Mouse (Mus musculus) heart, adult 8-10 months (tissue): ENCODE results near the gene Lyz1. TPM values are rescaled to one million over a fixed set of nuclear protein-coding genes. Genes with fewer than 3 reads are reported as not detected.
"Not testable (repeated sequence)": the region's sequence is repeated elsewhere in the genome, so short reads cannot be mapped to it uniquely, and the experiment has no call there.

ENCODE experiments used
- DNase-seq: peaks from one replicate; pipeline ENCODE4 v3.0.0; 2022; ENCODE audit warnings: low spot score
- total RNA-seq, 4 experiments: library from RNA; stranded (reverse); gene quantifications; 2 replicates each; pipeline ENCODE4 v1.2.4; 2022

Lyz1 gene
- total RNA-seq, 4 experiments from 2014 or later: 8.1 to 25.8 (median 9.5) TPM

DNA sequence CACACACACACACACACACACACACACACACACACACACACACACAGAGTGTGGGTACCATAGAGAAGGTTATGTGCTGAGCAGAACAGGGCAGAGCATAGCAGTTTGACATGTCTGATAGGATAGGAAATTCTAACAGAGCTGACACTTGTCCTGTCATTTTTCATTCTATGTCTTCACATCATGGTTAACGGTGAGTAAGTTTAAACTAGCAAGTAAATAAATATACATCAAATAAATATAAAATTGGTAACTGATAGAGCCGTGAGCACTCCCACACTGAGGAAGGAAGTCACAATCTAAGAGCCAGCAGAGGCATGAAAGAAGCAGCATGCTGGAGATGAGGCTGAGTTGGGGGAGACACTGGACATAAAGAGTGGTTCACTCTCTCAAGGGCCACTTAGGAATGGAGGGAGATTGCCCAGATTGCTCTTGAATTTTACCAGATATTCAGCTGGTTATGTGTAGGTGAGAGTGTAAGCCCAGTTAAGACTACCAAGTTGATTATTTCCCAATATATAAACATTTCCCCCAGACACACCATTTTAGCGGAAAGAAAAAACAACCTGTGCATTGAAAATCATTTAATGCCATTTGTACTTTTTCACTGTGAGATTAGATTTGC is 5.3 kb downstream of the Lyz1 start:
- DNase-seq: no peak

DNA sequence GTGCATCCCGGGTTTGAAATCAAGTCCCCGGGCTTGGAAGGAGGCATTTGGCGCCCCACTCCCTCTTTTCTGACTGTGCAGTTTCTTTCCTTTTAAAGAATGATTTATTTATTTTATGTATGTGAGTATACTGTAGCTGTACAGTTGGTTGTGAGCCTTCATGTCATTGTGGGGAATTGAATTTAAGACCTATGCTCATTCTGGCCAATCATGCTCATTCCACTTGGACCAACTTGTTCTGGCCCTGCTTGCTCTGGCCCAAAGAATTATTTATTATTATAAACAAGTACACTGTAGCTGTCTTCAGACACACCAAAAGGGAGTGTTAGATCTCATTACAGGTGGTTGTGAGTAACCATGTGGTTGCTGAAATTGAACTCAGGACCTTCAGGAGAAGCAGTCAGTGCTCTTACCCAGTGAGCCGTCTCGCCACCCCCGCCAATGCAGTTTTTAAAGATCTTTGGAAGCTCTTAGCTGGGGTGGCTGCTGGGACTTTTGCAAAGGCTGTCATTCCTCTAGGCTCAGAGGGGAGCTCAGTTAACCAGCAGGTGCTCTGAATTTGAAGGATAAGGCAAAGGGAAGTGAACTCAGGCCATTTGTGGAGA is 6.2 kb downstream of the Lyz1 start:
- no peak for DNase-seq

DNA sequence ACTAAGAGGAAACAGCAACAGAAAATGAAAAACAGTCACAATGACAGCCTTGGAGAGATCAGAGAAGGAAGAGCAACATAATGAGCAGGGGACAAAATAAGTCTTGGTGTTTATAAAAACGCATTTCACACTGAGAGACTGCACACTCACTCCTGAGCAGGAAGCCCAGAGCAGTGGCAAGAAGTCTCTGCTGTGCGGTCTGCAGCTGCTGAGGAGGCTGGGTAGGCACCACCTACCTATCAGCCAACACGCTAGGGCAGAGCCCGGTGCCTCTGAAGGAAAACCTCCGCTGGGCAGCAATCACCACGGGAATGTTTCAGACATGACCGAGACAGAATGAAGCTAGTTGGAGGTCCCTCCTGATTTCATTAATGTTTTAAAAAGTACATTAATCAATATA is 7.1 kb downstream of the Lyz1 start:
- DNase-seq: not testable (repeated sequence)

DNA sequence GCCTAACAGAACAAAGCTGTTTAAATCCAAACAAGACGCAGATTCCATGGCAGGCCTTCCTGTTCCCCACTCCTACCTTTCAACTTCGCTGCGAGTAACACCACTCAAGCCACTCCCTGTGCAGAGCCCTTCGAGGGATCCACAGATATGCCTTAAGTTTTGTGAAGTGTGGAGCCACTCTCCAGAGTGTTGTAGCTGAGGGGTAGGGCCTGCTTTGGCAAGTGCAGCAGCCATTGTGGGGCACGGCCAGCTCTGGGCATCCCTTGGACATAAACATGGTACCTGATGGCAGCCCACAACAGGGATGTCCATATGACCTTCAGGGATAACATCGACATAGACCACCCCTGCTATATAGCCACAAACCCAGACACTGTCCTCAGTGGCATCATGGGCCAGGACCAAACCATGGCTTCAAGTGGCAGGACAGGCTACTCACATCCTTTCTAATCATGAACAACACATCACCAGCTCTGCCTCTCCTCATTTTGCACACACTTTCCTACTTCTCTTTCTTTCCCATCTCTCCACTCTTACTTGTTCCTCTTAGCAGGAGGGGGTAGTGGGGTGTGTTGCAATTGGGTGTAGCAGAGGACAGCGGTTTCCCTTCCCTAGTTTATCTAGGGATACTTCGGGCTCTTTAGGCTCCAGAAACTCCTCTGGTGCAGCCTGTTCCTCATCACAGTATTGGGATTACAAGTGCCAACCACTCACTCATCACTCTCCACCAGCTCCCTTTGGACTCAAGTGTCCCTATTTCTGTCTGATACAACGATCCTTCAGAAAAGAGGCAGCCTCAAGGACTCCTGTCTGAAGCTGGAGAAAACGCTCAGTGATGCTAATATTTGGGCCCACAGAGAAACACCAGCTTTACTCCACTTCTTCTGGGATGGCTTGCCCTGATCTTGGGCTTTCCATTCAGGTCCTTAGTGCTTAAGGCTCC is 7.8 kb downstream of the Lyz1 start:
- DNase-seq: no peak

DNA sequence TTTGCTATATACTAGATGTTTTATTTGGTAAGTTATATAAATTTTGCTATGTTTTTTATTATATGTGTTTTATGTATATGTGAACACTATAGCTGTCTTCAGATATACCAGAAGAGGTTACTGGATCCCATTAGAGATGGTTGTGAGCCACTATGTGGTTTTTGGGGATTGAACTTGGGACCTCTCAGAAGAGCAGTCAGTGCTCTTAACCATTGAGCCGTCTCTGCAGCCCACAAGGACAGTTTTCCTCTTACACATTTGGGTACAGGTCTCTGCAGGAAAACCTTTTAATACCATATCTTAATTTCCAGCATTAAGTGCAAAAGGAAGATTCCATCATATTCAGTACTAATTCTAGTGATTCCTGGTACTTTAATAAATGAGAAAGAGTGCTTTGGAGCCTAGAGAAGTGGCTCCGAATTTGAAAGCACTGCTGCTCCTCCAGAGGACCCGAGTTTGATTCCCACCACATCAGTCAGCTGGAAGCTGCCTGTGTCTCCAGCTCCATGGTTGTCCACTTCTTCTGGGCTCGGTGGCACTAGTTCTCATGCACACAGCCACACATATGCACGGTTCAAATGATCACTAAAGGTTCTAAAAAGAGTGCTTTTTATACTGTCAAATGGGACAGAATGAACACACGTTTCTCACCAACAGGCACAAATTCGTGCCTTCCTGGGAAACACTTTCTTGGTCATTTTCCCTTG is 8.6 kb downstream of the Lyz1 start:
- DNase-seq: no peak

DNA sequence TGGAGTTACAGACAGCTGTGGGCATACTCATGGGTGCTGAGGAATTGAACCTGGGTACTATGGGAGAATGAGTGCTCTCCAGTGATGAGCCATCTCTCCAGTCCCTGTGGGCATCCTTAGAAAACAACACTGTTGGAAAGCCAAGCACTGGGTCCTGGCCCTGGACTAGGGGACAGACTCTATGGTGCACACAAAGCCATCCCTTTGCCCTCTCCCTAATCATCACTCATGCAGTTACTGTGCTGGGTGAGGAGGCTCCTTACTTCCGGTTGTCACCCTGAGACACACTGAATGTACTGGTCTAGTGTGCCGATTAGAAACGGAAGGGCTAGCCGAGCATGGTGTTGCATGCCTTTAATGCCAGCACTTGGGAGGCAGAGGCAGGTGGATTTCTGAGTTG is 9.5 kb downstream of the Lyz1 start:
- not testable (repeated sequence) for DNase-seq

DNA sequence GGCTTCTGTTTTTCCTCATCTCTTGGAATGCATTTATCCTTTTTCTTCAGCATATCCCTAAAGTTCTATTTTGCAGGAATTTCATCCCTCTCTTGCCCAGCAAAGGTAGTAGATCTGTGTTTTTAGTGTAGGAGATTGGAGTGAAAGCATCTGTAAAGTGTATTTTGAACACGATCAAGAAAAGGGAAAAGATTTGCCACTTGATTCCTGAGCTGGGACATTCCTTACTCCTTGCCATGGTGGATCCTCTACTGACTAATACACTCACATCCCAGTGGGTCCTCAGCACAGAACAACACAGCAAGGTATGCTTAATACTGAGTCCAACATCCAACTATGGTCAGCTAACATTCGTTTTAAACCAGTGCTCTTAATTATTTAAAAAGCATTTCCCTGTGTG is 10.1 kb downstream of the Lyz1 start:
- DNase-seq: no peak

DNA sequence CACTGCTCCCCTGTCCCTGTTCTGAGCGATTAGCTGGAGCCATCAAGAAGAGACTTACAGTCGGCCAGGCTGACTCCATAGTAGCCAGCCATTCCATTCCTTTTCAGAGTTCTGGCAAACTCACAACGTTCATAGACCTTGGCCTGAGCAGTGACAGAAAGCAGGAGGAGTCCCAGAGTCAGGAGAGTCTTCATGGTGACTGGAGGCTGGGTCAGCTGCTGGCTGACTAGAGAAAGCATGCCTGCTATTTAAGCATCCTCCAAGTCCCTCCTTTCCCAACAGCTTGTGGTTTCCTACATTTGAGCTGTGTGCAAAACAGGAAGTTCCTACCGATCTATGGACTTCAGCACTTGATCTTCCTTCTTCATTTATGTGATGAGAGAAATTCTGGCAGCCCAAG is 10.6 kb downstream of the Lyz1 start, which contains the start of gene Lyz2:
Lyz2 (minus strand) TSS at position 273 of the 400 bp plus-strand sequence.
- DNase-seq: peak; percentile 42

DNA sequence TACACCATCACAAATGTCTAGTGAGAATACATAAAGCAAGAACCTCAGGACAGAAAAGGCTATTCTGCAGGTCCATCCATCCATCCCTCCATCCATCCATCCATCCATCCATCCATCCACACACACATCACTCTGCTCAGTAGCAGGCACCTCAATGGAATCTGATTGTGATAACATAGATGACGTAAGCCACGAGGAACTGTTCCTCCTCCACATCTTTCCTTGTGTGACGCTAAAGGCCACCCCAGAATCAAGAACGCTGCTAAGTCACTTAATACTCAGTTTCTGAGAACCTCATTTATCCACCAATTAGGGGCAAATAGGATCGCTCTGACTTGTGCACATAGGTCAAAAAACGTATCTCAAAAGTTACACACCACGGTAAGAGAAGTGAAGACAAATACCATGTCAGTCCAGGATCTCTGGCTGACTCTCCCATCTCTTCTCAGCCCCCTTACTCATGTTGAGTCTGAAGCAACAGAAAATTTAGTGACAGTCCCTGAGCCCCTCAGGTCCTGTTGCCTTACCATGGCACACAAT is 11.2 kb downstream of the Lyz1 start:
- DNase-seq: no peak

DNA sequence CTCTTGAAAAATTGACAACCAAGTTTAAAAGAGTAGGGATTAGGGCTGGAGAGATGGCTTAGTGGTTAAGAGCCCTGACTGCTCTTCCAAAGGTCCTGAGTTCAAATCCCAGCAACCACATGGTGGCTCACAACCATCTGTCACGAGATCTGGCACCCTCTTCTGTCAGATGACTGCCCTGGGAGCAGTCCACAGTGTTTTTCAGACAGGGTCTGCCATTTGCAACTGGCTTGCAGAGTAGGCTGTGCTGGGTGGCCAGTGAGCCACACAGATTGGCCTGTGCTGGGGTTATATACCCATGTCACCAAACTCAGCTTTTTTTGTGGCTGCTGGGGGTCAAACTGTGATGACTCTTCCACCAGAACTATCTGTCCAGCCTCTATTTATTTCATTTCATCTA is 12.7 kb downstream of the Lyz1 start:
- no peak for DNase-seq

DNA sequence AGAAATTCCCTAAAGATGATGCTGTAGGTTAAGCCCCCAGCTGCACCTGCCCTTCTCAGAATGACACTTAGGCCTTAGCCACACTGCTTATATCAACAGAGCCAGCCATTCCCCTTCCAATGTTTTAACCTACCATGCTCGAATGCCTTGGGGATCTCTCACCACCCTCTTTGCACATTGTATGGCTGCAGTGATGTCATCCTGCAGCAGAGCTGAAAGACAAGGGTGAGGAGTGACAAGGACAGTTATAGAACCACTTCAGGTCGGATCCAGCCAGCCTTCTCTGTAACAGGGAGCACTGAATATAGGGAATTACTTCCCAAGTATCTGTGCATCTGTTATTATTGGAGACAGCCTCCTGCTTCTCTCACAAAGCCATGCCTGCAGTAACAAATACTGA is 14.2 kb downstream of the Lyz1 start:
- not testable (repeated sequence) for DNase-seq

DNA sequence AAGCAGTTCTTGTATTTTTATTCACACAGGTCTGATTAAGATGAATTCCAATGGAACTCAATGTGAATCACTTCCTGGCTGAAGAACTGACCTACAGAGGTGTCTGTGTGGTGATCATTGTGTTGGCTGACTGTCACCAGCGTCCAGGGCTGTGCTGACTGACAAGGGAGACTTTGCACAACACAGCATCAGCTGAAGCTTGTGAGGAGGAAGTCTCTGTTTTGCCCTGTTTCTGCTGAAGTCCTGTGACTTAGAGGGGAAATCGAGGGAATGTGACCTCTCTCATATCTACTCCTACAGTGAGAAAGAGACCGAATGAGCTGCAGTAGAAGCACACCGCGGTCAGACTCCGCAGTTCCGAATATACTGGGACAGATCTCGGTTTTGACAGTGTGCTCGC is 14.9 kb downstream of the Lyz1 start:
- not testable (repeated sequence) for DNase-seq

DNA sequence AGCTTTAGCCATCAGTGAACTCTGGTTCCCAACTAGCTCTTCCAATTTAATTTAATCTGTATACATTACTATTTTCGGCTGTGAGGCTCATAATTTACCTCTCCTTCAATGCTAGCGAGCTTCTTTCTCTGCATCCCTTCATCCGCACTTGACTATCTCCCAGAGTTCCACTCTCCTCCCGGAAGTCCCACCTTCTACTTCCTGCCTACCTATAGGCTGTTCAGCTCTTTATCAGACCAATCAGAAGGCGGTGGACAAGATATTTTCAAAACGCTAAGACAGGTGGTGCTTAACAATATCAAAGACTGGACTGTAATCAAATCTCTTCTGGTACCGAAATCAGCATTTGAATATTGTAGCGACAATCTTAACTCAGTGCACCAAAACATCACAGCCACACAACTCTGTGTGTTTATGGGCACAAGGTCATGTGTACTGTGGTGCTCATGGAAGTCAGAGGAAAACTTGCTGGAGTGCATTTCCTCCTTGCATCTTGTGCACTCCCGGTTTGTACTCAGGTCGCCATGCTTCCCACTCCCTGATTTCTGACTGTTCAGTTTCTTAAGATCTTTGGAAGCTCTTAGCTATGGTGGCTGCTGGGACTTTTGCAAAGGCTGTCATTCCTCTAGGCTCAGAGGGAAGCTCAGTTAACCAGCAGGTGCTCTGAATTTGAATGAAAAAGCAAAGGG is 16.8 kb downstream of the Lyz1 start:
- DNase-seq: no peak

DNA sequence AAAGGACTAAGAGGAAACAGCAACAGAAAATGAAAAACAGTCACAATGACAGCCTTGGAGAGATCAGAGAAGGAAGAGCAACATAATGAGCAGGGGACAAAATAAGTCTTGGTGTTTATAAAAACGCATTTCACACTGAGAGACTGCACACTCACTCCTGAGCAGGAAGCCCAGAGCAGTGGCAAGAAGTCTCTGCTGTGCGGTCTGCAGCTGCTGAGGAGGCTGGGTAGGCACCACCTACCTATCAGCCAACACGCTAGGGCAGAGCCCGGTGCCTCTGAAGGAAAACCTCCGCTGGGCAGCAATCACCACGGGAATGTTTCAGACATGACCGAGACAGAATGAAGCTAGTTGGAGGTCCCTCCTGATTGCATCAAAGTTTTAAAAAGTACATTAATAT is 18.0 kb downstream of the Lyz1 start:
- not testable (repeated sequence) for DNase-seq

DNA sequence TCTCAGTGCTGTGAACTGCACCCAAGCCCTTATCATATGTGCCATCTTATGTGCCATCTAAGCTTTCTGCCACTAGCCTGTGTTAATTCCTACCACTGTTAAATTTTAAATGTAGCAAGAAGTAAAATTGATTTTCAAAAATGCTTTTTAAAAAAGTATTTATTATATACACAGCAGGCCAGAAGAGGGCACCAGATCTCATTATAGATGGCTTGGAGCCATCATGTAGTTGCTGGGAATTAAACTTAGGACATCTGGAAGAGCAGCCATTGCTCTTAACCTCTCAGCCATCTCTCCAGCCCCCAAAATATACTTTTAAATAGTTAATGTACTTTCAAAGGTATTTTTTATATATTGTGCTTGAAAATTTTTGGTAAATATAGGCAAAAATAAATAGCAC is 20.6 kb downstream of the Lyz1 start:
- no peak for DNase-seq

DNA sequence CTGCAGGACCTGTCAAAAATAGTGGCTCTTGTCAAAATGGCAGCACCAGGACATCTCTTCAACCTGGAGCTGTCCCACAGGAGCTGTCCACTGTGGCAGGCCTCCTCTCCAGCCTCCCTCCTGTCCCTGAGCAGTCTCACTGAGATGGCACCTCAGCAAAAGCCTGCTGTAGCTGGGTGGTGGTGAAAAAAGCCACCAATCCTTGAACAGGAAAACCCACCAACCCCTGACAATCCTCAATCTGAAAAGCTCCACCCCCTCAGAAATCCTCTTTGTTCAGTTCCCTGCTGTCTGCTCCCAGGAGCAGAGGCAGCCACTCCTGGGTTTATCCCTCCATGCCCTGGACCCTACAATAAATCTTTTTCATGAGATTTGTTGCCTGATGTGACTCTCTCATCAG is 32.8 kb downstream of the Lyz1 start:
- DNase-seq: no peak

DNA sequence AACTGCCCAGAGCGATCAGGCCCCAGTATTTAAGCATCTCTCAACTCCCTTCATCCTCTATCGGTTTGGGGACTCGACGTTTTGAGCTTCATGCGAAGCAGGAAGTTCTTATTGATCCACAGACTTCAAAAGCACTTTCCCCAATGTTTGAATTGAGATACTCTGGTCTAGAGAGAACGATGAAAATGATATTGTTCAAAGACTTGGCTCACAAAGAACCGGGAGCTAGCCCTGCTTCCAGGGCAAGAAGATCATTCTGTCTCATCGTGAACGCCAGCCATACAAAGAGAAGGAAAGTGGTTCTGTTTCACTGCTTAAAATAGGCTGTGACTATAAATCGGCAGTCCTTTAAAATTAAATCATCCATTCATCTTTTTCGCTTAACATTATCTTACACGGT is 54.1 kb downstream of the Lyz1 start, which contains the start of gene 9530003J23Rik:
9530003J23Rik (minus strand) TSS at position 101 of the 400 bp plus-strand sequence.
- DNase-seq: no peak
